Mouse (Mus musculus): ENCODE measurements around the gene Vmn1r208. TPM values are rescaled to one million over a fixed set of nuclear protein-coding genes. Genes with fewer than 3 reads are reported as not detected.
"Not testable (repeated sequence)": the region's sequence is repeated elsewhere in the genome, so short reads cannot be mapped to it uniquely, and the experiment has no call there.

Vmn1r208 gene
- polyA plus RNA-seq (2014; fragmentation: Nextera tagmentation; extraction: Ambion mirVana) = not detected in 2 replicates

DNA sequence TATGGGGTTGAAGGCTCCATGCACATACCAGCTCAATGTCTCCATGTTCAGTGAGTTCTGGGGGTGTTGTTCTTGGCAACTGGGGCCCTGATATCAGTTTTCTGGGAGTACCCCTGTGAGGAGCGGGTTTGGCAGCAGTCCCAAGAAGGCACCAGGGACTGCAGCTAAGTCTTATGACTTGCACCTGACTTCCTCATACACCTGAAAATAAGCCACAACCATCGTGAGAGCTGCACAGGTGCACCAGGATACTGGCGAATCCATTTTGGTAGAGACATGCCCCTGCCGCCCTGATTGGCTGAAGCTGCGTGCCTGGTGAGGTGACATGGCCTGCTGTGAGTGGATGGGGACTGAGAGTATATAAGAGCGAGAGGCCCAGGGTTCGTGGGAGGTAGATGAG is at the start of gene Vmn1r208:
Gene Vmn1r208, minus strand, starts transcription at position 101 of the 400 bp plus-strand sequence.
- ATAC-seq (ENCODE audit: low read depth); H3K36me3 ChIP-seq (ENCODE audit: control insufficient read depth, insufficient read depth, low read length); H3K9ac ChIP-seq (replicated peaks; ENCODE audit: low read depth, low read length); H3K4me1 ChIP-seq (ENCODE audit: control insufficient read depth, insufficient read depth, low read length); H3K9me3 ChIP-seq (ENCODE audit: control insufficient read depth, low read length); H3K27me3 ChIP-seq (ENCODE audit: control insufficient read depth, insufficient read depth, low read length); H3K27ac ChIP-seq (ENCODE audit: low read depth, low read length); H3K4me3 ChIP-seq (ENCODE audit: low read depth, low read length); H3K4me2 ChIP-seq (ENCODE audit: low read depth, low read length): not testable (repeated sequence)
- WGBS = no CpG with 5 or more reads among the region's 7 CpGs

DNA sequence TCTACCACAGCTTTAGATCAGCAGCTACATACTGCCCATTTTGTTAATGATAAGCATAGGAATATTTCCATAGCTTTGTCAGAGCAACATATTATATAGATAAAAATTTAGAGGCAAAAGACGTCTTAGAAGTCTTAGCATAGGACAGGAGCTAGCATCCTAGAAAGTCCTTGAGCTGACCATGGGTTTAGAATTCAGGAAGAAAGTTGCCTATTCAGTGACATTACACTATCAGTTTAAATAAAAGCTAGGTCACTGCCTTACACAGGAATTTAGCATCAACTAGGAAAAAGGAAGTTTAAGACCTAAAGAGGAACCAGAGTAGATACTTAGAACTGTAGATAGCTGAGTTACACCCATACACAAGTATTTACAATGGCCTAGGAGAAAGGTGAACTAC is 44.4 kb upstream of the Vmn1r208 start:
- H3K27me3 ChIP-seq (ENCODE audit: control insufficient read depth, insufficient read depth, low read length); H3K36me3 ChIP-seq (ENCODE audit: control insufficient read depth, insufficient read depth, low read length); H3K9ac ChIP-seq (replicated peaks; ENCODE audit: low read depth, low read length); H3K27ac ChIP-seq (ENCODE audit: low read depth, low read length); H3K9me3 ChIP-seq (ENCODE audit: control insufficient read depth, low read length); ATAC-seq (ENCODE audit: low read depth); H3K4me2 ChIP-seq (ENCODE audit: low read depth, low read length); H3K4me3 ChIP-seq (ENCODE audit: low read depth, low read length); H3K4me1 ChIP-seq (ENCODE audit: control insufficient read depth, insufficient read depth, low read length): not testable (repeated sequence)
- 93% methylated on average over 1 of the region's 1 CpGs for WGBS

DNA sequence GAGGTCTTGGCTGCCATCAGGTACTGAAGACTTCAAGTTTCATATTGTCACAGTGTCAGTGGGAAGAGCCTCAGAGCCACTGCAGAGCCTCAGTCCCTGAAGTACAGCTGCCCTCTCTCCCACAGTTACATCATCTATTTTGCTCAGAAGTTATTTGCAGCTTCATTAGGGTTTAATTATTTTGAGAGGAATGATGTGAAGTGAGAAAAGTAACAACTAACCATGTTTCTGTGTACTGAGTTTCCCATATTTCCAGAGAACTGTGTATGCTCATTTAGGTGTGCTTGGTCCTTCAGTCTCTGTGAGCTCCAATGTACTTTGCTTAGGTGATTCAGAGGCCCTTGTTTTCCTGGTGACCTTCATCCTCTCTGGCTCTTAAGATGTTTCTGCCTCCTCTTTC is 32.4 kb upstream of the Vmn1r208 start, which contains the start of gene Vmn1r209:
Gene Vmn1r209, minus strand, starts transcription at position 101 of the 400 bp plus-strand sequence.
- H3K27ac ChIP-seq (ENCODE audit: low read depth, low read length); H3K9ac ChIP-seq (replicated peaks; ENCODE audit: low read depth, low read length); ATAC-seq (ENCODE audit: low read depth); H3K4me2 ChIP-seq (ENCODE audit: low read depth, low read length); H3K4me1 ChIP-seq (ENCODE audit: control insufficient read depth, insufficient read depth, low read length); H3K4me3 ChIP-seq (ENCODE audit: low read depth, low read length); H3K36me3 ChIP-seq (ENCODE audit: control insufficient read depth, insufficient read depth, low read length); H3K9me3 ChIP-seq (ENCODE audit: control insufficient read depth, low read length); H3K27me3 ChIP-seq (ENCODE audit: control insufficient read depth, insufficient read depth, low read length): not testable (repeated sequence)

DNA sequence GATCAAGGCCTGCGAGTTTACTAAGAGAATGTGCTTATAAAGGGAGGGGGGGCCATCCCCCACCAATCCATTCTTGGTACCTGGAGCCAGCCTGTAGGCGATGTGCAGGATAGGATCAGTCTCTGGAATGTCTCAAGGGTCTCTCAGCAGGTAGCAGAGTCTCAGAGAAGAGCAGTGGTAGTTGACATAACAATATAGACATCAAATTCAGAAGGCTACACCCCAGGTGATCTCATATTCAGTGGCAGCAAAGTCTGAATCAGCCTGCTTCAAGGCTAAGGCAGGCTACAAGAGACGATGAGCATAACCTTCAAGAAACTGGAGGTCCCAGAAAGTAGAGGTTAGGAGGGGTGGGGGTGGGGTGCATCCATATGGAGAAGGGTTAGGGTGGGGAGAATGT is 10.9 kb upstream of the Vmn1r208 start:
- 86% methylated on average over 3 of the region's 3 CpGs for WGBS
- not testable (repeated sequence) for H3K27me3 ChIP-seq (ENCODE audit: control insufficient read depth, insufficient read depth, low read length); ATAC-seq (ENCODE audit: low read depth); H3K4me1 ChIP-seq (ENCODE audit: control insufficient read depth, insufficient read depth, low read length); H3K36me3 ChIP-seq (ENCODE audit: control insufficient read depth, insufficient read depth, low read length); H3K27ac ChIP-seq (ENCODE audit: low read depth, low read length); H3K9me3 ChIP-seq (ENCODE audit: control insufficient read depth, low read length); H3K4me2 ChIP-seq (ENCODE audit: low read depth, low read length); H3K4me3 ChIP-seq (ENCODE audit: low read depth, low read length); H3K9ac ChIP-seq (replicated peaks; ENCODE audit: low read depth, low read length)

DNA sequence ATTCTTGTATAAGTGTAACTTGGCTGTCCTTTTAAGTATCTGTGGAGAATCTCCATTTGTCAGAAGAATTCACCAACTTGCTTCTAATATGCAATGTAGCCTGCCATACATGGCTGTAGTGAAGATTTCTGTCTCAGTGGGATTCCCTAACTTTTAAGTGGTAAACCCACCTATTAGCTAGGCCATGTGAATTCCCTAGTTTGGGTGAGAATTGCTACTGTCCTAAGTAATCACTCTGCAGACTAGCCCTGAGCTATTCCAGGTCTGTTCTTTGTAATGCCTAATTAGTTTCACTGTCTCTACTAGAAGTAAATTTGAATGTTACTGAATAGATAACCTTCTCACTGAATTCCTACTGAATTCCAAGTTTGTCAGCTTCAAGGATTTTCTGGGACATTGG is 7.0 kb upstream of the Vmn1r208 start:
- H3K27me3 ChIP-seq (ENCODE audit: control insufficient read depth, insufficient read depth, low read length); H3K4me1 ChIP-seq (ENCODE audit: control insufficient read depth, insufficient read depth, low read length); H3K9me3 ChIP-seq (ENCODE audit: control insufficient read depth, low read length); H3K36me3 ChIP-seq (ENCODE audit: control insufficient read depth, insufficient read depth, low read length); ATAC-seq (ENCODE audit: low read depth); H3K27ac ChIP-seq (ENCODE audit: low read depth, low read length); H3K4me3 ChIP-seq (ENCODE audit: low read depth, low read length); H3K9ac ChIP-seq (replicated peaks; ENCODE audit: low read depth, low read length); H3K4me2 ChIP-seq (ENCODE audit: low read depth, low read length): not testable (repeated sequence)

DNA sequence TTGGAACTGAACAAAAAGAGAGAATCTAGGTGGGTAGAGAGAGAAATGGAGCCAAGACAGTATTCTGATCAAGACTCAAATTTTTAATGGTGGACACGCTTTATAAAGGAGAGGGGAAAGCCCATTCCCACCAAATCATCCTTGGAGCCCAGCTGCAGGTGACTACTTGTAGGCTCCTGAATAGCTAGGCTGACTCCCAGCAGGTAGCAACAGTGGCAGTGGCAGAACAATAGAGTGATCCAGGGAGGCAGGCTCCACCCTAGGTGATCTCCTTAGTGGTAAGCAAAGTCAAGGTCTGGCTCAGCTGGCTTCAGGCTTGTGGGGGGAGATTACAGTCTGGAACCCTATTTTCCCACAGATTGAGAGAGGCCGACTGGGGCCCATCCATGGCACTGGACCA is 5.6 kb downstream of the Vmn1r208 start:
- not testable (repeated sequence) for H3K4me1 ChIP-seq (ENCODE audit: control insufficient read depth, insufficient read depth, low read length); H3K9me3 ChIP-seq (ENCODE audit: control insufficient read depth, low read length); H3K36me3 ChIP-seq (ENCODE audit: control insufficient read depth, insufficient read depth, low read length); ATAC-seq (ENCODE audit: low read depth); H3K27ac ChIP-seq (ENCODE audit: low read depth, low read length); H3K4me3 ChIP-seq (ENCODE audit: low read depth, low read length); H3K4me2 ChIP-seq (ENCODE audit: low read depth, low read length); H3K9ac ChIP-seq (replicated peaks; ENCODE audit: low read depth, low read length); H3K27me3 ChIP-seq (ENCODE audit: control insufficient read depth, insufficient read depth, low read length)
- WGBS = 100% methylated on average over 1 of the region's 2 CpGs

DNA sequence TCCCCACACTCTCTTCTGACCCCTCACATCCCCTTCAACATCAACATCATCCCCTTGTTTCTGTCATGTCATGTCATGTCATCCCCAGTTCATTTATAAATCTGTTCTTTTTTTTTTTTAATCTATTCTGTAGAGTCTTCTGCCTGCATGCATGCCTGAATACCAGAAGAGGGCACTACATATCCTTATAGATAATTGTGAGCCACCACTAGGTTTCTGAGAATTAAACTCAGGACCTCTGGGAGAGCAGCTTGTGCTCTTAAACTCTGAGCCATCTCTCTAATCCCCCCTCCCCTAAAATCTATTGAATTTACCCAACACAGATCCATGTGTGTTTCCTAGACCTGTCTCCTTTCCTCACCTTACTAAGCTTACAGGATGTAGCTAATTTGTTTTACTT is 29.7 kb downstream of the Vmn1r208 start:
- no peaks in the 10 kb centered on the region for H3K27me3 ChIP-seq (ENCODE audit: control insufficient read depth, insufficient read depth, low read length)
- H3K36me3 ChIP-seq (ENCODE audit: control insufficient read depth, insufficient read depth, low read length) = no peaks in the 10 kb centered on the region
- no peak overlapping the region for H3K27ac ChIP-seq (ENCODE audit: low read depth, low read length)
- no peak overlapping the region for H3K9ac ChIP-seq (replicated peaks; ENCODE audit: low read depth, low read length)
- no peak overlapping the region for H3K4me3 ChIP-seq (ENCODE audit: low read depth, low read length)
- ATAC-seq (ENCODE audit: low read depth) = no peak
- no peak overlapping the region for H3K4me2 ChIP-seq (ENCODE audit: low read depth, low read length)
- H3K4me1 ChIP-seq (ENCODE audit: control insufficient read depth, insufficient read depth, low read length) = no peaks in the 10 kb centered on the region
- no peaks in the 10 kb centered on the region for H3K9me3 ChIP-seq (ENCODE audit: control insufficient read depth, low read length)

DNA sequence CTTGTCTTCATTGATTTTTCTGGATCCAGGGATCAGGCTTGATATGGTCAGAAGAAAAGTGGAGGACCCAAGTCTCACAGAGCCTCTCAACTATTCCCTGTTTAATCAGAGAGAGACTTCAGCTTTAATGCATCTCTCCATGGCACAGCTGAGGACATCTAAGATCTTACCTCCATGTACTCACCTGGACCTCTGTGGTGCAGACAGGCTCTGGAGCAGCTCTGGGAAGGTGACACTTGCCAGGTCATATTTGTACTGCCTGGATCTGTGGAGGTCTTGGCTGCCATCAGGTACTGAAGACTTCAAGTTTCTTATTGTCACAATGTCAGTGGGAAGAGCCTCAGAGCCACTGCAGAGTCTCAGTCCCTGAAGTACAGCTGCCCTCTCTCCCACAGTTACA is 47.7 kb downstream of the Vmn1r208 start, which contains the start of gene Vmn1r207-ps:
Gene Vmn1r207-ps, minus strand, starts transcription at position 101 of the 400 bp plus-strand sequence.
- not testable (repeated sequence) for H3K4me3 ChIP-seq (ENCODE audit: low read depth, low read length); H3K27ac ChIP-seq (ENCODE audit: low read depth, low read length); H3K4me1 ChIP-seq (ENCODE audit: control insufficient read depth, insufficient read depth, low read length); H3K36me3 ChIP-seq (ENCODE audit: control insufficient read depth, insufficient read depth, low read length); H3K4me2 ChIP-seq (ENCODE audit: low read depth, low read length); H3K27me3 ChIP-seq (ENCODE audit: control insufficient read depth, insufficient read depth, low read length); H3K9ac ChIP-seq (replicated peaks; ENCODE audit: low read depth, low read length); ATAC-seq (ENCODE audit: low read depth); H3K9me3 ChIP-seq (ENCODE audit: control insufficient read depth, low read length)
